Mouse (Mus musculus) testis, postnatal 14 days (tissue): ENCODE results near the gene Vac14.

Experiments
- DNase-seq: peaks from one replicate; pipeline ENCODE4 v3.0.0; 2021; ENCODE audit warnings: low spot score

The Vac14 gene

GRCm38 (mm10) chr8:110687726-110688125, 69.3 kb downstream of the Vac14 start:
- peak; percentile 69 for DNase-seq

- no peak for DNase-seq
Observed at GRCm38 (mm10) chr8:110689961-110690360, 71.6 kb downstream of the Vac14 start.

- DNase-seq = no peak
Observed at GRCm38 (mm10) chr8:110694226-110694625, 75.8 kb downstream of the Vac14 start.

DNA sequence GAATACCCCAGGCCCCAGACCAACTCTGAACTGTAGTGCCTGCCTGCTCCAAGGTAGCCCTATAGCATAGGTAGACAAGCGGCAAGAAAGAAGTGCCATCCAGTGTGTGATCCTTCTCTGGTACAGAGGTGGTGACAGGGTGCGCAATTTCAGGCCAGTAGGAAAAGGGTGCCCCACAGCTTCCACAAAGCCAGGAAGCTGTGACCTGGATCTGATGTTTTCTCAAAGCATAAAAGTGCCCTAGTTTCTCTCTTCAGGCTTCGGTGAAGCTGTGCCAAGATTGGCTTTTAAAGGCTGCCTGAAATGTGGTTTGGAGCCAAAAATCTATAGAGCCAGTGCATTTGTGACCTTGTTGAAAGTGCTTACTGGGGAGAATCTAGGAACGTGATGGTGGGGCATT, 76.4 kb downstream of the Vac14 start:
- DNase-seq = no peak

DNA sequence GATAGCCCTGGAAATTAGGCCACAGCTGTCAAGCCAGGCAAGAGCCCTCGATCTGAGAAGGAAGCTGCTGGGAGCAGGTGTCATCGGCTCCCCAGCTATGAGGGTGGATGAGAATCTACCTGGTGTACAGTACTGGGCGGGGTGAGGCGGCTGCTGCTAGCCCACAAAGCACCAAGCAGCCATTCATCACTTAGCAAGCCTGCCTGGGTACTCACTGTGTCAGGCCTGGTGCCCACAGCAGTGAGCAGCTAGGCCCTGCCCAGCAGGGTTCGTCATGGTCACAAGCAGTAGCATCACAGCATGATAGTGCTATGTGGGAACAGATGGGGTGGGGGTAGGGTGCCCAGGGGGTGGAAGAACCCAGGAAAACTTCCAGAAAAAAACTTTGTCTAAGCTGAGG, 77.0 kb downstream of the Vac14 start:
- DNase-seq = no peak

DNA sequence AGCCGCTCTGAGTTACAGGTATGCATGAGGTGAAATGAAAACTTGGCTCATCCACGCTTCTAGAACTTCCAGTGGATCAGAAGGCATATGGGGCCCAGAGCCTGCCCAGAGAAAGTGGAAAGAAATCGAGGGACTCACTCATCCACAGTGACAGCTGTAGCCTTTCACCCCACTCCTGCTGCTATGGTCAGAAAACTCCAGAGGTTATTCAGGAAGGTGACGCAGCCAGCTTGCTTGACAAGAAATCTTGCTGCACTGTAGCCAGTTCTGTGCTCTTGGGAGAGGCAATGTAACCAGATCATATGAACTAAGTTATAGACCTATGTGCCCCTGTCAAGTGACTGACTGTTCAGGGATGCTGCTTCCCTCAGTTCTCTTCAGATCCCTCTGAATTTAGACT, 77.7 kb downstream of the Vac14 start:
- DNase-seq = no peak

DNA sequence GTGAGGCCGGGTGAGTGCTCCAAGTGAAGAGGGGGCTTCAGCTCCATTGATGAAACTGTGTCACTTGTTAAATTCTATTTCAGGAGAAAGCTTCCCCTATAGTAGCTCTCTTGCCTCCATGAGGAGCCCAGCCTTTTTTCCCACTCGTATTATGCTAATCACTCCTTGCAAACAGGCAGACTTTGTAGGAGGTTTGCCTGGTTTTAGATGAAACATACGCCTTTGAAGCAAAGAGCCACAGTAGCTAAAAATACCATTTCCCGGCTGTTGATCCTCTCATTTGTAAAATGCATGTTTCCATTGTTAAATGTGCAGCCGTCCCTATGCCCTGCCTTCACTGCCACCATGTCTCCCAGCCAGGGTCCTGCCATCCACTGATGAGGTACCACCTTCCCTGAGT, 79.2 kb downstream of the Vac14 start:
- DNase-seq = no peak

GRCm38 (mm10) chr8:110698098-110698497, 79.7 kb downstream of the Vac14 start:
- no peak for DNase-seq

DNA sequence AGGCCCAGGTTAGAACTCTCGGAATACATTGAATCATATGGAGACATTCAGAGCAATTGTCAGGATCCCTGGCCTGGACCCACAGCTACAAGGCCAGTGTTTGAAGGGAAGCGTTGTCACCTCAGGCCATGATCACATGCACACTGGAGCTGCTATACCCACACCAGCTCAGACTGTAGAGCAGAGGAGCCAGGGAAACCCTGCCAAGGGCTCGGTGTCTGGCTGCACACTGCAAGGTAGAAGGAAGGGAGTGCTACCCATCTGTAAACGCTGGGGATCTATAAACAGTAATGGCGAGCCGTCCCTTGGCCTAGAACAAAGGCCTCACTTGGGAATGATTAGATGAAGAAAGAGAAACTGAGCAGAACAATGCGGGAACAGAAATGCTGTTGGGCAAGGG, 81.1 kb downstream of the Vac14 start:
- no peak for DNase-seq

DNA sequence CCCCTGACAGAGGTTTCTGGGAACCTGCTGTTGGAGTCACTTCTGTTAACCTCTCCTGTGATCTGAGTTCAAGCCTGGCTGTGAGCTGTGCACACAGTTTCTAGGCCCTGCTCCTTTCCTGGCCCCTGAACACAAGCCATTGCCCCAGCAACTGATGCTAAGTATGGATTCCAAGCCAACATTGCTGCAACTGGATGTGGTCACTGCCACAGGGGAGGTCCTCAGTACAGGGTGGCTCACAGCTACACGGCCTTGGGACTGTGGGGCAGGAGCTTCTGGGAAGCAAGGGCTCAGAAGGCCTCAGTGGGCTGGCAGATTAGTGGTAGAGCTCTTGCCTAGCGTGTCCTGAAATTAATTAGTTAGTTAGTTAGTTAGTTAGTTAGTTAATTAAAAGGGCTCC, 82.2 kb downstream of the Vac14 start:
- no peak for DNase-seq

- no peak for DNase-seq
Observed at GRCm38 (mm10) chr8:110702636-110703459, 84.5 kb downstream of the Vac14 start.

GRCm38 (mm10) chr8:110703460-110704061, 85.2 kb downstream of the Vac14 start:
- DNase-seq = no peak

- DNase-seq = no peak
Observed at GRCm38 (mm10) chr8:110704103-110704502, 85.7 kb downstream of the Vac14 start.

DNA sequence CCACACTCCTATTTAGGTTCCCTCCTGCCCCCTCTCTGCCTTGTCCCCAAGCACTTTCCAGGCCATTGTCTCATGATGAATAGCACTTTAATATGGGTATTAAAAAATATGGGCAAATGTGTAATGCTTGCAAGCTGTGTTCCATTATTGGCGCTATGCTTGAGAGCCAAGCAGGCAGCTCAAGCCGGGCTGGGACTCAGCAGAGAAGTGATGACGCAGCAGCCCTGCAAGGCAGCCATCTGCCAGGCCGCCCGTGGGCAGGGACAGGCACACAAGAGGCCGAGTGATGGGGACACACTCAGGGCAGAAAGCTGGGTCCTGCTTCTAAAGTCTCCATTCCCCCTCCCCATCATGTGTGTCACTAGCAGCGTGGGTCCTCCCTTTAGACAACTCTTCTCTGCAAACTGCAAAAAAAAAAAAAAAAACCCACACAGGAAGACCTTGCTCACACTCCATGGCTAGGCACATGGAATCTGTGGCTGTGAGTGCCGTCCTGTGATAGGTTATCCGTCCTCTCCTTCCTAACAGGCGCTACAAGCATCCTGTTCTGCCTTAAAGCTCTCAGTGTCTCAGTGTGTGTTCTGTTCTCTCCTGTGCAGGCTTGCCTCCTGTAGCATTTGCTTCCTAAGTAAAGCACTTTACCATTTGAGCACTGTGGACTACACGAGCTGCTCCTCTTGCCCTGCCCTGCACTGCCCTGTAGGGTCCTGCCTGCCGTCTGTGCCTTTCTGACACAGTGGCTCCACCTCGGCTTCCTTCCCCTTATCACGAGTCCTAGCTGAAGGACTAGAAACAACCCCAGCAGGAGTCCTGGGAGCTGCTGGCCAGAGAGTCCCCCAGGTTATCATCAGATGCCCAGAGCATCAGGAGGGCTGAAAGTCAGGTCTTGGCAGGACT, 87.3 kb downstream of the Vac14 start:
- no peak for DNase-seq

GRCm38 (mm10) chr8:110706288-110706870, 88.0 kb downstream of the Vac14 start:
- DNase-seq = no peak

DNA sequence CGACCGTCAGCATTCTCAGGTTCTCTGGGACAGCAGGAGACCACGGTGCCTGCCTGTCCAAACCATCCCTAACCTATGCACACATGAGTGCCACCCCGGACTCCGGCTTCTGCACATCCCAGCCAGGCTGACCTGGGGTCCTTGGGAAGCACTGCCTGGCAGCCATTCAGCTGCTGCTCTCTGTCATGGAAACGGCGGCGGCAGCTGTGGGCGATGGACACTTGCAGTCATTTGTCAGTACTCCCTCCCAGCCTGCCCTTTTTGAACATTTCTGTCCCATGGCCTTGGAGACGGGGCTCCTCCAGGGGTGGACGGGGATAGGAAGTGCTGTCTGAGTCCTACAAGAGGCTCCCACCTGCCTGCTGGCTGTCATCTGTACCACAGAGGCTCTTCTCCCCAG, 90.0 kb downstream of the Vac14 start:
- DNase-seq = no peak

- DNase-seq = no peak
Observed at GRCm38 (mm10) chr8:110710593-110710992, 92.2 kb downstream of the Vac14 start.

- no peak for DNase-seq
Observed at GRCm38 (mm10) chr8:110711271-110711934, 93.0 kb downstream of the Vac14 start.

DNA sequence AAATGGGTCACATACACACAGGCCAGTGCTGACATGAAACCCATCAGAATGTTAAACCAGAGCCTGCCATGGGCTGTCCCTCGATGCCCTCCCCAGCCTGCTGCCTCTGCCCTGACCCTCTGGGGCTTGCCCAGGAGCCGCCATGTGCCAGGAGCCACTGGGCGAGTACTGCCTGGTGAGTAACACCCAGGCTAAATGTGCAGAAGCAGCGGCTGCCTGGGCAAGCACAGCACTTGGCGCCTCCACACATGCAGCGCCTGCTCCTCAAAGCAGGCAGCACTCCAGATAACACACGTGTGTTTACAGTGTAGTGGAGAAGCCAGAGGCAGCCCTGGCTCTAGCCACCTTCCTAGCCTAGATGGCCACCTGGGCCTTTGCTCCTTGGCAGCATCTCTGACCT, 94.7 kb downstream of the Vac14 start:
- no peak for DNase-seq

GRCm38 (mm10) chr8:110714827-110715519, 96.6 kb downstream of the Vac14 start:
- DNase-seq = no peak

- no peak for DNase-seq
Observed at GRCm38 (mm10) chr8:110716075-110716474, 97.7 kb downstream of the Vac14 start.
